Mouse (Mus musculus) embryonic facial prominence, embryonic 10.5 days (tissue): ENCODE measurements around the gene Pabpn1l. TPM values are rescaled to one million over a fixed set of nuclear protein-coding genes. Genes with fewer than 3 reads are reported as not detected.

Experiments
- DNase-seq: peaks from one replicate; pipeline ENCODE4 v3.0.0-alpha.2; 2017; ENCODE audit warnings: low spot score
- H3K27ac ChIP-seq: fragments of 300-500 bp; sonication (generic); replicated peaks from 2 replicates; pipeline ENCODE4 v1.5.1; 2016; ENCODE audit warnings: mild to moderate bottlenecking
- H3K27me3 ChIP-seq: fragments of 300-500 bp; sonication (generic); replicated peaks from 2 replicates; pipeline ENCODE4 v1.6.1; 2016; ENCODE audit warnings: low read depth, mild to moderate bottlenecking; ENCODE audit not compliant: poor library complexity, severe bottlenecking
- H3K36me3 ChIP-seq: fragments of 300-500 bp; sonication (generic); replicated peaks from 2 replicates; pipeline ENCODE4 v1.6.1; 2016; ENCODE audit warnings: mild to moderate bottlenecking, moderate library complexity
- H3K4me1 ChIP-seq: fragments of 300-500 bp; sonication (generic); 2 replicates; pipeline ENCODE4 v1.6.1; 2016
- H3K4me3 ChIP-seq: fragments of 300-500 bp; sonication (generic); 2 replicates; pipeline ENCODE4 v1.5.1; 2016; ENCODE audit warnings: mild to moderate bottlenecking, moderate library complexity
- H3K9me3 ChIP-seq: fragments of 300-500 bp; sonication (generic); 2 replicates; pipeline ENCODE4 v1.6.1; 2016; ENCODE audit warnings: mild to moderate bottlenecking
- WGBS: fragments of 180-500 bp; shearing (Covaris S2); methylation state at CpG from one replicate; pipeline ENCODE4 v1.1.7; 2016; 5-methylcytosine and 5-hydroxymethylcytosine counted together
- polyA plus RNA-seq: library from polyadenylated mRNA; unstranded; fragments of >200 nt; fragmentation: Nextera tagmentation; extraction: Ambion mirVana; gene quantifications from 2 replicates; pipeline ENCODE4 v1.2.1, GENCODE M21; 2016

The Pabpn1l gene
- polyA plus RNA-seq, 1 experiment from 2014 or later, result not detected

GRCm38 (mm10) chr8:122626896-122627295 is 4.4 kb upstream of the Pabpn1l start:
- Histone ChIP-seq H3K4me3 (no peak overlapping the region), H3K27ac (no peak overlapping the region), H3K9me3 (no peaks in the 10 kb centered on the region), H3K27me3 (peaks cover 39% of the 10 kb centered on the region), H3K4me1 (peaks cover 37% of the 10 kb centered on the region), H3K36me3 (no peaks in the 10 kb centered on the region)
- DNase-seq, result no peak
- 78% methylated on average over 2 of the region's 2 CpGs for WGBS

- WGBS, result 82% methylated on average over 9 of the region's 9 CpGs
- no peak overlapping the region for H3K27ac ChIP-seq
- H3K4me1 ChIP-seq, result peaks cover 38% of the 10 kb centered on the region
- H3K27me3 ChIP-seq, result peaks cover 40% of the 10 kb centered on the region
- no peak overlapping the region for H3K4me3 ChIP-seq
- DNase-seq, result no peak
- H3K9me3 ChIP-seq, result no peaks in the 10 kb centered on the region
- no peaks in the 10 kb centered on the region for H3K36me3 ChIP-seq
Measured at GRCm38 (mm10) chr8:122625811-122626210, 3.3 kb upstream of the Pabpn1l start.

GRCm38 (mm10) chr8:122624653-122625052 is 2.1 kb upstream of the Pabpn1l start:
- no peak overlapping the region for H3K4me3 ChIP-seq
- 73% methylated on average over 5 of the region's 5 CpGs for WGBS
- peak overlapping the region; percentile 51; the same call in 1 of the 2 replicates for H3K27ac ChIP-seq

GRCm38 (mm10) chr8:122623844-122624642 is 1.5 kb upstream of the Pabpn1l start:
- peak overlapping the region; percentile 51; the same call in 1 of the 2 replicates for H3K27ac ChIP-seq
- no peak overlapping the region for H3K4me3 ChIP-seq
- peaks cover 43% of the 10 kb centered on the region for H3K4me1 ChIP-seq
- DNase-seq, result no peak
- 90% methylated on average over 17 of the region's 17 CpGs for WGBS
- H3K9me3 ChIP-seq, result no peaks in the 10 kb centered on the region
- peaks cover 25% of the 10 kb centered on the region for H3K27me3 ChIP-seq
- no peaks in the 10 kb centered on the region for H3K36me3 ChIP-seq

More at GRCm38 (mm10) chr8:122624653-122625052, 2.1 kb upstream of the Pabpn1l start:
- H3K4me1 ChIP-seq, result peaks cover 42% of the 10 kb centered on the region
- no peaks in the 10 kb centered on the region for H3K36me3 ChIP-seq
- H3K9me3 ChIP-seq, result no peaks in the 10 kb centered on the region
- DNase-seq, result no peak
- peaks cover 31% of the 10 kb centered on the region for H3K27me3 ChIP-seq

GRCm38 (mm10) chr8:122620446-122620845 is 2.1 kb downstream of the Pabpn1l start:
- peak overlapping the region; percentile 71 for H3K27ac ChIP-seq
- DNase-seq, result no peak
- peaks cover 4% of the 10 kb centered on the region for H3K36me3 ChIP-seq
- 0 out of 2 replicates have a peak, but pooled peaks cover 4% of the 10 kb centered on the region for H3K27me3 ChIP-seq
- H3K9me3 ChIP-seq, result no peaks in the 10 kb centered on the region
- H3K4me3 ChIP-seq, result no peak overlapping the region
- 40% methylated on average over 5 of the region's 5 CpGs for WGBS
- H3K4me1 ChIP-seq, result peaks cover 65% of the 10 kb centered on the region

- DNase-seq, result no peak
- Histone ChIP-seq H3K9me3 (no peaks in the 10 kb centered on the region), H3K4me3 (no peak overlapping the region), H3K27me3 (0 out of 2 replicates have a peak, but pooled peaks cover 4% of the 10 kb centered on the region), H3K4me1 (peaks cover 60% of the 10 kb centered on the region), H3K36me3 (peaks cover 12% of the 10 kb centered on the region), H3K27ac (peak overlapping the region; percentile 71)
- WGBS, result 74% methylated on average over 6 of the region's 6 CpGs
Measured at GRCm38 (mm10) chr8:122618660-122619378, 3.7 kb downstream of the Pabpn1l start.

- 0 out of 2 replicates have a peak, but pooled peaks cover 4% of the 10 kb centered on the region for H3K27me3 ChIP-seq
- H3K36me3 ChIP-seq, result peaks cover 17% of the 10 kb centered on the region
- H3K27ac ChIP-seq, result peak overlapping the region; percentile 48; the same call in 1 of the 2 replicates
- H3K4me3 ChIP-seq, result no peak overlapping the region
- 34% methylated on average over 5 of the region's 7 CpGs for WGBS
- peaks cover 55% of the 10 kb centered on the region for H3K4me1 ChIP-seq
- no peaks in the 10 kb centered on the region for H3K9me3 ChIP-seq
- peak; percentile 84 for DNase-seq
Measured at GRCm38 (mm10) chr8:122617947-122618546, 4.5 kb downstream of the Pabpn1l start.

GRCm38 (mm10) chr8:122616181-122616905 is 6.2 kb downstream of the Pabpn1l start:
- Histone ChIP-seq H3K36me3 (peaks cover 17% of the 10 kb centered on the region), H3K4me3 (no peak overlapping the region), H3K27me3 (0 out of 2 replicates have a peak, but pooled peaks cover under 1% of the 10 kb centered on the region), H3K27ac (no peak overlapping the region; the same call in 1 of the 2 replicates), H3K9me3 (no peaks in the 10 kb centered on the region), H3K4me1 (peaks cover 58% of the 10 kb centered on the region)
- DNase-seq, result no peak
- 79% methylated on average over 9 of the region's 9 CpGs for WGBS

- peak; percentile 98 for DNase-seq
- WGBS, result under 1% methylated on average over 57 of the region's 57 CpGs
- H3K36me3 ChIP-seq, result peaks cover 17% of the 10 kb centered on the region
- H3K4me1 ChIP-seq, result peaks cover 35% of the 10 kb centered on the region
- peak within 1 kb of the TSS; percentile 82 for H3K4me3 ChIP-seq
- no peaks in the 10 kb centered on the region for H3K27me3 ChIP-seq
- H3K9me3 ChIP-seq, result no peaks in the 10 kb centered on the region
- H3K27ac ChIP-seq, result peak within 1 kb of the TSS; percentile 87
Measured at GRCm38 (mm10) chr8:122611295-122612133, 11.0 kb downstream of the Pabpn1l start, which contains the start of the genes Galns and Trappc2l. Gene Galns (minus strand): TSS chr8:122611463. Gene Trappc2l (plus strand): TSS chr8:122611640.

GRCm38 (mm10) chr8:122610612-122611277 is 11.8 kb downstream of the Pabpn1l start:
- Histone ChIP-seq H3K27me3 (no peaks in the 10 kb centered on the region), H3K27ac (peak overlapping the region; percentile 87), H3K4me3 (peak overlapping the region; percentile 82), H3K9me3 (no peaks in the 10 kb centered on the region), H3K4me1 (peaks cover 28% of the 10 kb centered on the region), H3K36me3 (peaks cover 16% of the 10 kb centered on the region)
- 4% methylated on average over 20 of the region's 20 CpGs for WGBS
- DNase-seq, result no peak

- H3K4me1 ChIP-seq, result peaks cover 26% of the 10 kb centered on the region
- no peaks in the 10 kb centered on the region for H3K27me3 ChIP-seq
- 0 out of 2 replicates have a peak overlapping the region, but pooled peaks have one; percentile 87 for H3K27ac ChIP-seq
- peak overlapping the region; percentile 82; the same call in 1 of the 2 replicates for H3K4me3 ChIP-seq
- DNase-seq, result no peak
- WGBS, result 59% methylated on average over 4 of the region's 4 CpGs
- peaks cover 11% of the 10 kb centered on the region for H3K36me3 ChIP-seq
- H3K9me3 ChIP-seq, result no peaks in the 10 kb centered on the region
Measured at GRCm38 (mm10) chr8:122610209-122610608, 12.3 kb downstream of the Pabpn1l start.
